Mouse (Mus musculus) adrenal gland, postnatal 4 days (tissue): ENCODE measurements around the gene Gm20873. TPM values are rescaled to one million over a fixed set of nuclear protein-coding genes. Genes with fewer than 3 reads are reported as not detected.
"Not testable (repeated sequence)": the region's sequence is repeated elsewhere in the genome, so short reads cannot be mapped to it uniquely, and the experiment has no call there.

Source experiments
- DNase-seq, 2 experiments: peaks; one replicate each; pipeline ENCODE4 v3.0.0; 2021 to 2022; ENCODE audit warnings: low spot score in 2 of 2, mixed read lengths in 2 of 2
- long read RNA-seq, 2 experiments: library from polyadenylated mRNA; stranded (forward); transcript quantifications; one replicate each; pipeline ENCODE4 v2.0.0; 2021
- total RNA-seq, 2 experiments: library from RNA; stranded (reverse); gene quantifications; 2 replicates each; pipeline ENCODE4 v1.2.3; 2021

The Gm20873 gene
- total RNA-seq: not detected
- long read RNA-seq, experiment 1: 0 reads
- long read RNA-seq, experiment 2: 0 reads

GRCm38 (mm10) chrY:6266798-6267197, at the start of gene Gm20873:
Gm20873 (plus strand) TSS chrY:6267098.
- not testable (repeated sequence) for DNase-seq

GRCm38 (mm10) chrY:6237895-6238294, 29.0 kb upstream of the Gm20873 start, which contains the start of gene Gm21746:
Gm21746 (minus strand) TSS chrY:6237995.
- not testable (repeated sequence) for DNase-seq

Other genes starting within 250 kb of the Gm20873 start
- gene Gm21746, start 29.1 kb upstream of the Gm20873 start, total RNA-seq: not detected